In genomic region chr1:89062977-89063376, GRCm38 (mm10) we compare ENCODE assay signal across 23 mouse cellular contexts. TPM values are rescaled to one million over a fixed set of nuclear protein-coding genes. Genes with fewer than 3 reads are reported as not detected.
DNase-seq lines count a peak whose midpoint lies in the region; ATAC-seq and TF ChIP-seq lines count a peak whose summit lies in the region.
"Had no signal": no experiment of that assay in that cellular context is flagged by ENCODE, and none has a peak within 500 bp of the region (broad histone marks: within the 10 kb centered on the region; RNA-seq: fewer than 3 reads in every experiment).

No protein-coding gene starts in this region.

- peak in 1 of 2 experiments; percentile 49 for DNase-seq in heart, adult 2 months
- peak; percentile 60 for DNase-seq in lung, postnatal 10 days
- DNase-seq in ovary, postnatal 10 days (ENCODE audit: low spot score), result no peak
- DNase-seq in adrenal gland, postnatal 36 days, result no peak
- DNase-seq: adrenal gland, adult 2 months; cerebellum, adult 8-10 months; forebrain, postnatal 0 days; kidney, adult 18-20 months; kidney, postnatal 14 days; liver; retina, postnatal 1 day; thymus, postnatal 25 days had no signal

- no peaks in the 10 kb centered on the region for H3K79me2 ChIP-seq in heart, adult 2 months (replicated peaks; ENCODE audit: control insufficient read depth, insufficient read depth, low read length)

- no peaks in the 10 kb centered on the region for H3K36me3 ChIP-seq in heart, adult 2 months (ENCODE audit: control insufficient read depth, insufficient read depth, low read length)
- H3K36me3 ChIP-seq in heart, embryonic 12.5 days, result no peaks in the 10 kb centered on the region
- no peaks in the 10 kb centered on the region for H3K36me3 ChIP-seq in liver, embryonic 12.5 days
- H3K36me3 ChIP-seq: embryonic facial prominence, embryonic 15.5 days; forebrain, embryonic 10.5 days; hindbrain, embryonic 13.5 days; limb, embryonic 10.5 days; midbrain, embryonic 12.5 days had no signal

- intact Hi-C loops in heart, adult 2 months (cut with DNase I), result loop anchor here (2.0 kb wide), 1 partner anchor 20 kb away; no protein-coding TSS in a partner anchor

- no peak for ATAC-seq in heart, embryonic 12.5 days (ENCODE audit: insufficient number of reproducible peaks, low FRiP score)
- ATAC-seq in liver, embryonic 12.5 days, result no peak
- ATAC-seq: forebrain, postnatal 0 days had no signal

- no peaks in the 10 kb centered on the region for H3K27me3 ChIP-seq in heart, adult 2 months (ENCODE audit: control insufficient read depth, insufficient read depth, low read length)
- H3K27me3 ChIP-seq in heart, embryonic 12.5 days (replicated peaks), result no peaks in the 10 kb centered on the region
- H3K27me3 ChIP-seq in liver, embryonic 12.5 days (replicated peaks), result no peaks in the 10 kb centered on the region
- H3K27me3 ChIP-seq: embryonic facial prominence, embryonic 15.5 days; hindbrain, embryonic 13.5 days; midbrain, embryonic 12.5 days had no signal

- TF ChIP-seq EP300 in heart, adult 2 months (IDR thresholded peaks at IDR 0.05; ENCODE audit: insufficient read depth, low read depth, low read length), result peak; percentile 67; the same call in 1 of the 2 replicates

- H3K4me3 ChIP-seq in heart, adult 2 months, result no peak overlapping the region
- no peak overlapping the region for H3K4me3 ChIP-seq in heart, embryonic 12.5 days
- no peak overlapping the region for H3K4me3 ChIP-seq in brown adipose tissue, adult 24 weeks (ENCODE audit: insufficient read depth, low read depth, low read length)
- no peak overlapping the region for H3K4me3 ChIP-seq in embryonic fibroblast, embryonic 13.5 days (ENCODE audit: insufficient read depth, low read length)
- H3K4me3 ChIP-seq in liver, embryonic 12.5 days, result no peak overlapping the region
- H3K4me3 ChIP-seq: embryonic facial prominence, embryonic 15.5 days; forebrain, embryonic 10.5 days; hindbrain, embryonic 13.5 days; layer of hippocampus, adult 2 months; limb, embryonic 10.5 days; midbrain, embryonic 12.5 days had no signal

- 32% methylated on average over 4 of the region's 4 CpGs for WGBS in heart, adult 2 months
- WGBS in heart, embryonic 12.5 days, result 65% methylated on average over 4 of the region's 4 CpGs
- 76% methylated on average over 4 of the region's 4 CpGs for WGBS in liver, embryonic 12.5 days (ENCODE audit: insufficient replicate concordance)

- TF ChIP-seq POLR2A in heart, adult 2 months (IDR thresholded peaks at IDR 0.05; ENCODE audit: insufficient read depth, low read depth, low read length), result no peak
- no peak for TF ChIP-seq POLR2A in embryonic fibroblast, embryonic 13.5 days (IDR thresholded peaks at IDR 0.05; ENCODE audit: low read depth, low read length)

- H3K27ac ChIP-seq in heart, adult 2 months, result peak overlapping the region; percentile 68
- no peak overlapping the region for H3K27ac ChIP-seq in heart, embryonic 12.5 days (ENCODE audit: poor library complexity, severe bottlenecking)
- peak overlapping the region; percentile 73 for H3K27ac ChIP-seq in brown adipose tissue, adult 24 weeks (replicated peaks; ENCODE audit: low read depth, low read length)
- peak overlapping the region; percentile 10; the same call in 1 of the 2 replicates for H3K27ac ChIP-seq in embryonic fibroblast, embryonic 13.5 days (ENCODE audit: insufficient read depth, low read length)
- H3K27ac ChIP-seq in liver, embryonic 12.5 days, result no peak overlapping the region
- H3K27ac ChIP-seq: embryonic facial prominence, embryonic 15.5 days; forebrain, embryonic 10.5 days; hindbrain, embryonic 13.5 days; layer of hippocampus, adult 2 months; limb, embryonic 10.5 days; midbrain, embryonic 12.5 days had no signal

- H3K9ac ChIP-seq in heart, adult 2 months (ENCODE audit: low read depth, low read length), result no peak overlapping the region
- no peak overlapping the region for H3K9ac ChIP-seq in heart, embryonic 12.5 days
- H3K9ac ChIP-seq in liver, embryonic 12.5 days, result no peak overlapping the region
- H3K9ac ChIP-seq: embryonic facial prominence, embryonic 15.5 days; forebrain, postnatal 0 days; hindbrain, embryonic 13.5 days; midbrain, embryonic 12.5 days had no signal

- H3K9me3 ChIP-seq in heart, embryonic 12.5 days (replicated peaks), result peaks cover 6% of the 10 kb centered on the region
- H3K9me3 ChIP-seq in liver, embryonic 12.5 days (replicated peaks), result no peaks in the 10 kb centered on the region
- H3K9me3 ChIP-seq: limb, embryonic 10.5 days had no signal

- no peak for TF ChIP-seq CTCF in heart, adult 2 months (IDR thresholded peaks at IDR 0.05)
- TF ChIP-seq CTCF in embryonic fibroblast, embryonic 13.5 days (IDR thresholded peaks at IDR 0.05; ENCODE audit: borderline replicate concordance, insufficient read depth, low read length), result no peak

- H3K4me2 ChIP-seq in heart, embryonic 12.5 days, result no peak overlapping the region
- H3K4me2 ChIP-seq in liver, embryonic 12.5 days, result no peak overlapping the region
- H3K4me2 ChIP-seq: embryonic facial prominence, embryonic 15.5 days; hindbrain, embryonic 13.5 days; midbrain, embryonic 12.5 days had no signal

- H3K4me1 ChIP-seq in heart, adult 2 months (ENCODE audit: control insufficient read depth, insufficient read depth, low read length), result peaks cover 1% of the 10 kb centered on the region
- H3K4me1 ChIP-seq in heart, embryonic 12.5 days (replicated peaks), result peaks cover 8% of the 10 kb centered on the region; the same call in 1 of the 2 replicates
- H3K4me1 ChIP-seq in brown adipose tissue, adult 24 weeks (ENCODE audit: control insufficient read depth, insufficient read depth, insufficient read length, low read length), result peaks cover 3% of the 10 kb centered on the region; the same call in 1 of the 2 replicates
- peaks cover 4% of the 10 kb centered on the region; the same call in 1 of the 2 replicates for H3K4me1 ChIP-seq in embryonic fibroblast, embryonic 13.5 days (ENCODE audit: control insufficient read depth, insufficient read depth, low read length)
- H3K4me1 ChIP-seq in liver, embryonic 12.5 days, result no peaks in the 10 kb centered on the region
- H3K4me1 ChIP-seq: embryonic facial prominence, embryonic 15.5 days; forebrain, embryonic 10.5 days; hindbrain, embryonic 13.5 days; limb, embryonic 10.5 days; midbrain, embryonic 12.5 days had no signal

RNA-seq across cellular contexts. Expression of gene Sh3bp4, which starts 7.2 kb away (rescaled TPM):
- total RNA-seq in heart, adult 2 months (2021), result 10 to 100 TPM in 1 of 2 experiments, 1 to 10 TPM in 1; 10.0 to 11.1 TPM
- 8.6 and 10.2 TPM in 2 replicates for polyA plus RNA-seq in heart, adult 2 months (2012; rRNA removed)
- 25.8 and 28.1 TPM in 2 replicates for polyA plus RNA-seq in heart, embryonic 12.5 days (2016; fragmentation: Nextera tagmentation; extraction: Ambion mirVana)
- polyA plus RNA-seq in brown adipose tissue, adult 24 weeks (2012; ENCODE audit: insufficient read depth, insufficient read length, missing spikeins), result 3.6 and 4.7 TPM in 2 replicates
- polyA plus RNA-seq in embryonic fibroblast, embryonic 13.5 days (2011; ENCODE audit: insufficient read length, low read depth, missing spikeins), result 19.8 and 21.7 TPM in 2 replicates
- 10 to 100 TPM; 14.1 to 17.8 TPM for total RNA-seq in adrenal gland, postnatal 36 days (2021)
- polyA plus RNA-seq in liver, embryonic 12.5 days (2016; fragmentation: Nextera tagmentation; extraction: Ambion mirVana), result 1.7 and 2.3 TPM in 2 replicates
- total RNA-seq: MEL had no signal

Comparison
In these comparisons a context has a peak if more than half of its experiments do, and no peak if none do; other contexts are left out.
1. H3K27ac ChIP-seq: peak in heart, adult 2 months (single experiment), brown adipose tissue, adult 24 weeks (single experiment) and embryonic fibroblast, embryonic 13.5 days (single experiment); none in heart, embryonic 12.5 days (single experiment) and liver, embryonic 12.5 days (single experiment).